Mouse (Mus musculus) liver, embryonic 14.5 days (tissue): Measurements from ENCODE around the gene Smg5. TPM values are rescaled to one million over a fixed set of nuclear protein-coding genes. Genes with fewer than 3 reads are reported as not detected.
"Not testable (repeated sequence)": the region's sequence is repeated elsewhere in the genome, so short reads cannot be mapped to it uniquely, and the experiment has no call there.

Source experiments
- ATAC-seq: fragments of 200-750 bp; cut with Nextera tagmentation; 2 replicates; pipeline ENCODE4 v1.8.0; 2017; ENCODE audit warnings: moderate number of reproducible peaks, mild to moderate bottlenecking, moderate library complexity; ENCODE audit not compliant: insufficient read depth
- DNase-seq, 3 experiments: peaks; one replicate each; pipeline ENCODE4 v3.0.0-alpha.2; 2012 to 2013; ENCODE audit warnings: low read depth in 3 of 3, low spot score in 3 of 3
- H3K27ac ChIP-seq: fragments of 300-500 bp; sonication (generic); 2 replicates; pipeline ENCODE4 v1.5.1; 2014; ENCODE audit warnings: moderate library complexity, mild to moderate bottlenecking, control low read depth, inconsistent platforms
- H3K27me3 ChIP-seq: fragments of 300-500 bp; sonication (generic); 2 replicates; pipeline ENCODE4 v1.6.1; 2014; ENCODE audit warnings: mild to moderate bottlenecking, low read length, moderate library complexity; ENCODE audit not compliant: control insufficient read depth, insufficient read depth
- H3K36me3 ChIP-seq: fragments of 300-500 bp; sonication (generic); replicated peaks from 2 replicates; pipeline ENCODE4 v1.6.1; 2014; ENCODE audit warnings: low read depth; ENCODE audit not compliant: control insufficient read depth, insufficient read depth
- H3K4me1 ChIP-seq, 2 experiments: fragments of 200-500 bp in 1 of 2; fragments of 300-500 bp in 1 of 2; sonication (generic) in 1 of 2; replicated peaks; 2 replicates each; pipeline ENCODE4 v1.6.1; 2012 to 2014; ENCODE audit warnings: antibody characterized with exemption in 1 of 2, inconsistent platforms in 1 of 2, low read length in 1 of 2; ENCODE audit not compliant: control insufficient read depth in 2 of 2, insufficient read depth in 2 of 2
- H3K4me2 ChIP-seq: fragments of 300-500 bp; sonication (generic); 2 replicates; pipeline ENCODE4 v1.6.1; 2014; ENCODE audit warnings: low read depth, mild to moderate bottlenecking, control low read depth, moderate library complexity
- H3K4me3 ChIP-seq, 2 experiments: fragments of 200-500 bp in 1 of 2; fragments of 300-500 bp in 1 of 2; sonication (generic) in 1 of 2; 2 replicates each; pipeline ENCODE4 v1.5.1; 2012 to 2014; ENCODE audit warnings: low read depth in 2 of 2, low read length in 2 of 2, mild to moderate bottlenecking in 2 of 2, control low read depth in 1 of 2, inconsistent platforms in 1 of 2, moderate library complexity in 1 of 2; ENCODE audit not compliant: insufficient read depth in 1 of 2
- H3K9ac ChIP-seq: fragments of 300-500 bp; sonication (generic); replicated peaks from 2 replicates; pipeline ENCODE4 v1.6.1; 2014; ENCODE audit warnings: mild to moderate bottlenecking, control low read depth, moderate library complexity
- H3K9me3 ChIP-seq: fragments of 300-500 bp; sonication (generic); 2 replicates; pipeline ENCODE4 v1.6.1; 2016; ENCODE audit warnings: low read length, mixed read lengths; ENCODE audit not compliant: control insufficient read depth
- CTCF ChIP-seq: IDR thresholded peaks from 2 replicates; pipeline ENCODE4 v1.5.1; 2016; ENCODE audit warnings: antibody characterized with exemption, low read depth, control low read depth
- EP300 ChIP-seq: IDR thresholded peaks from 2 replicates; pipeline ENCODE4 v1.6.1; 2016; ENCODE audit warnings: antibody characterized with exemption, low read depth
- WGBS: fragments of 180-500 bp; shearing (Covaris S2); extraction: QIAGEN DNeasy Blood & Tissue Kit; methylation state at CpG from one replicate; pipeline ENCODE4 v1.1.7; 2014; ENCODE audit not compliant: insufficient replicate concordance; 5-methylcytosine and 5-hydroxymethylcytosine counted together
- polyA plus RNA-seq, 2 experiments: library from polyadenylated mRNA; depleted of rRNA in 1 of 2; stranded (reverse) in 1 of 2; unstranded in 1 of 2; fragments of >200 nt; fragmentation: Nextera tagmentation in 1 of 2; extraction: Ambion mirVana in 1 of 2; gene quantifications; 2 replicates each; pipeline versions ENCODE4 v1.2.1 to v1.2.3; 2012 to 2014

The Smg5 gene
- polyA plus RNA-seq, 2 experiments, result 18.8 to 33.6 TPM

- H3K36me3 ChIP-seq, result peaks cover 38% of the 10 kb centered on the region
- ATAC-seq (peak; percentile 92), DNase-seq (peak; percentile 79 to 83 (median 80))
- peak overlapping the region in 1 of 2 experiments; percentile 54; a peak in 2 of 4 replicates for H3K4me3 ChIP-seq
- TF ChIP-seq CTCF (no peak), EP300 (peak; percentile 79)
- peak overlapping the region; percentile 46 for H3K9ac ChIP-seq
- 27% methylated on average over 4 of the region's 4 CpGs for WGBS
- H3K4me2 ChIP-seq, result peak overlapping the region; percentile 73
- H3K27me3 ChIP-seq, result peaks cover 17% of the 10 kb centered on the region
- H3K27ac ChIP-seq, result peak overlapping the region; percentile 89
- no peaks in the 10 kb centered on the region for H3K9me3 ChIP-seq
- peaks cover 32 to 37% of the 10 kb centered on the region in 2 experiments for H3K4me1 ChIP-seq
These were observed 27.6 kb downstream of the Smg5 start for GRCm38 (mm10) chr3:88363700-88364099.

GRCm38 (mm10) chr3:88364337-88364736, 28.3 kb downstream of the Smg5 start, which contains the start of gene Paqr6:
TSS of gene Paqr6 (plus strand) at chr3:88364584.
- H3K4me1 ChIP-seq, result peaks cover 32 to 37% of the 10 kb centered on the region in 2 experiments
- H3K27ac ChIP-seq, result peak within 1 kb of the TSS; percentile 89
- peaks cover 17% of the 10 kb centered on the region for H3K27me3 ChIP-seq
- ATAC-seq (peak; percentile 67), DNase-seq (peak; percentile 69 to 76 (median 70))
- TF ChIP-seq CTCF (no peak), EP300 (no peak)
- H3K4me2 ChIP-seq, result peak within 1 kb of the TSS; percentile 73
- peaks cover 32% of the 10 kb centered on the region for H3K36me3 ChIP-seq
- H3K4me3 ChIP-seq, result peak within 1 kb of the TSS; percentile 54 to 58
- peak within 1 kb of the TSS; percentile 52 for H3K9ac ChIP-seq
- H3K9me3 ChIP-seq, result no peaks in the 10 kb centered on the region
- WGBS, result 3% methylated on average over 16 of the region's 16 CpGs

GRCm38 (mm10) chr3:88365705-88366361, 29.8 kb downstream of the Smg5 start:
- Histone ChIP-seq H3K9ac (peak overlapping the region; percentile 52), H3K4me2 (peak overlapping the region; percentile 73), H3K36me3 (peaks cover 17% of the 10 kb centered on the region), H3K9me3 (peaks cover 3% of the 10 kb centered on the region), H3K27ac (no peak overlapping the region), H3K4me3 (peak overlapping the region; percentile 54 to 58; a peak in 3 of 4 replicates), H3K27me3 (peaks cover 17% of the 10 kb centered on the region), H3K4me1 (peaks cover 32 to 37% of the 10 kb centered on the region in 2 experiments)
- WGBS, result 32% methylated on average over 34 of the region's 34 CpGs
- peak; percentile 51 for TF ChIP-seq CTCF
- TF ChIP-seq EP300, result no peak
- ATAC-seq (no peak), DNase-seq (no peak)

- ATAC-seq, DNase-seq: not testable (repeated sequence)
- 5% methylated on average over 18 of the region's 22 CpGs for WGBS
These were observed 30.9 kb downstream of the Smg5 start for GRCm38 (mm10) chr3:88366830-88367428.

GRCm38 (mm10) chr3:88367517-88367916, 31.5 kb downstream of the Smg5 start:
- 55% methylated on average over 3 of the region's 7 CpGs for WGBS
- not testable (repeated sequence) for ATAC-seq

More at GRCm38 (mm10) chr3:88366830-88367428, 30.9 kb downstream of the Smg5 start:
- not testable (repeated sequence) for H3K9ac ChIP-seq, H3K9me3 ChIP-seq, H3K4me3 ChIP-seq, H3K27ac ChIP-seq, H3K36me3 ChIP-seq
- H3K4me1 ChIP-seq, result peaks cover 30 to 31% of the 10 kb centered on the region in 2 experiments
- peaks cover 17% of the 10 kb centered on the region for H3K27me3 ChIP-seq
- peak overlapping the region; percentile 53 for H3K4me2 ChIP-seq

GRCm38 (mm10) chr3:88368511-88368910, 32.5 kb downstream of the Smg5 start:
- 72% methylated on average over 7 of the region's 7 CpGs for WGBS
- not testable (repeated sequence) for H3K27ac ChIP-seq, ATAC-seq, H3K4me3 ChIP-seq, H3K9me3 ChIP-seq, H3K4me2 ChIP-seq, H3K36me3 ChIP-seq, DNase-seq, H3K9ac ChIP-seq
- Histone ChIP-seq H3K27me3 (peaks cover 17% of the 10 kb centered on the region), H3K4me1 (peaks cover 14 to 15% of the 10 kb centered on the region in 2 experiments)

More at GRCm38 (mm10) chr3:88367517-88367916, 31.5 kb downstream of the Smg5 start:
- Histone ChIP-seq H3K4me1 (peaks cover 24 to 25% of the 10 kb centered on the region in 2 experiments), H3K27me3 (peaks cover 17% of the 10 kb centered on the region)
- not testable (repeated sequence) for H3K27ac ChIP-seq, H3K9me3 ChIP-seq, DNase-seq, H3K4me3 ChIP-seq, H3K36me3 ChIP-seq, H3K9ac ChIP-seq, H3K4me2 ChIP-seq

GRCm38 (mm10) chr3:88372643-88373042, 36.6 kb downstream of the Smg5 start, which contains the start of gene Bglap3:
TSS of gene Bglap3 (minus strand) at chr3:88372743.
- not testable (repeated sequence) for DNase-seq, H3K4me2 ChIP-seq, H3K4me3 ChIP-seq, ATAC-seq, H3K4me1 ChIP-seq, H3K27ac ChIP-seq, H3K27me3 ChIP-seq, H3K9ac ChIP-seq, H3K36me3 ChIP-seq, H3K9me3 ChIP-seq
- 79% methylated on average over 9 of the region's 9 CpGs for WGBS
